Mouse (Mus musculus): ENCODE results near the gene Olfr1043. TPM values are rescaled to one million over a fixed set of nuclear protein-coding genes. Genes with fewer than 3 reads are reported as not detected.

Olfr1043 gene
- polyA plus RNA-seq, 1 experiment from 2014 or later: not detected

GRCm38 (mm10) chr2:86135828-86136227, 31.5 kb downstream of the Olfr1043 start, which contains the start of gene Olfr1039:
Gene Olfr1039 (minus strand): TSS chr2:86135928.
- H3K27ac ChIP-seq (ENCODE audit: low read length): no peak within 1 kb of the TSS
- 86% methylated on average over 1 of the region's 1 CpGs for whole genome bisulfite sequencing
- H3K27me3 ChIP-seq (ENCODE audit: control insufficient read depth, insufficient read depth, low read depth, low read length): no peaks in the 10 kb centered on the region
- no peaks in the 10 kb centered on the region for H3K36me3 ChIP-seq (ENCODE audit: control insufficient read depth, insufficient read depth, low read length)
- no peaks in the 10 kb centered on the region for H3K9me3 ChIP-seq (replicated peaks; ENCODE audit: control insufficient read depth, low read length, poor library complexity, severe bottlenecking)
- H3K4me2 ChIP-seq (ENCODE audit: low read length): no peak within 1 kb of the TSS
- H3K4me3 ChIP-seq (ENCODE audit: low read depth, low read length): no peak within 1 kb of the TSS
- no peak for ATAC-seq
- no peaks in the 10 kb centered on the region for H3K4me1 ChIP-seq (ENCODE audit: control insufficient read depth, insufficient read depth, low read length)
- no peak within 1 kb of the TSS for H3K9ac ChIP-seq (ENCODE audit: low read depth, low read length)

Other genes starting within 250 kb of the Olfr1043 start
- gene Olfr1026, start 246.0 kb downstream of the Olfr1043 start, polyA plus RNA-seq (2015; fragmentation: Nextera tagmentation; extraction: Ambion mirVana): not detected in 2 replicates
- gene Olfr1028, start 217.1 kb downstream of the Olfr1043 start, polyA plus RNA-seq (2015; fragmentation: Nextera tagmentation; extraction: Ambion mirVana): not detected in 2 replicates
- not detected in 2 replicates for gene Olfr1029, start 193.6 kb downstream of the Olfr1043 start, polyA plus RNA-seq (2015; fragmentation: Nextera tagmentation; extraction: Ambion mirVana)
- gene Olfr1030, start 188.2 kb downstream of the Olfr1043 start, polyA plus RNA-seq (2015; fragmentation: Nextera tagmentation; extraction: Ambion mirVana): not detected in 2 replicates
- not detected in 2 replicates for gene Olfr1031, start 177.2 kb downstream of the Olfr1043 start, polyA plus RNA-seq (2015; fragmentation: Nextera tagmentation; extraction: Ambion mirVana)
- not detected in 2 replicates for gene Olfr1032, start 162.0 kb downstream of the Olfr1043 start, polyA plus RNA-seq (2015; fragmentation: Nextera tagmentation; extraction: Ambion mirVana)
- 0.79 TPM in 1 of 2 replicates, not detected in the other for gene Olfr1033, start 146.9 kb downstream of the Olfr1043 start, polyA plus RNA-seq (2015; fragmentation: Nextera tagmentation; extraction: Ambion mirVana)
- not detected in 2 replicates for gene Olfr1034, start 121.7 kb downstream of the Olfr1043 start, polyA plus RNA-seq (2015; fragmentation: Nextera tagmentation; extraction: Ambion mirVana)
- not detected in 2 replicates for gene Olfr1036, start 93.5 kb downstream of the Olfr1043 start, polyA plus RNA-seq (2015; fragmentation: Nextera tagmentation; extraction: Ambion mirVana)
- gene Olfr1037, start 80.1 kb downstream of the Olfr1043 start, polyA plus RNA-seq (2015; fragmentation: Nextera tagmentation; extraction: Ambion mirVana): not detected in 2 replicates
- not detected in 2 replicates for gene Olfr1039, start 31.6 kb downstream of the Olfr1043 start, polyA plus RNA-seq (2015; fragmentation: Nextera tagmentation; extraction: Ambion mirVana)
- gene Olfr1040, start 20.8 kb downstream of the Olfr1043 start, polyA plus RNA-seq (2015; fragmentation: Nextera tagmentation; extraction: Ambion mirVana): not detected in 2 replicates
- gene Olfr1042, start 5.7 kb downstream of the Olfr1043 start, polyA plus RNA-seq (2015; fragmentation: Nextera tagmentation; extraction: Ambion mirVana): not detected in 2 replicates
- gene Olfr1044, start 10.3 kb upstream of the Olfr1043 start, polyA plus RNA-seq (2015; fragmentation: Nextera tagmentation; extraction: Ambion mirVana): not detected in 2 replicates
- not detected in 2 replicates for gene Olfr52, start 18.2 kb upstream of the Olfr1043 start, polyA plus RNA-seq (2015; fragmentation: Nextera tagmentation; extraction: Ambion mirVana)
- not detected in 2 replicates for gene Olfr1045, start 35.5 kb upstream of the Olfr1043 start, polyA plus RNA-seq (2015; fragmentation: Nextera tagmentation; extraction: Ambion mirVana)
- not detected in 2 replicates for gene Olfr1046, start 51.8 kb upstream of the Olfr1043 start, polyA plus RNA-seq (2015; fragmentation: Nextera tagmentation; extraction: Ambion mirVana)
- not detected in 2 replicates for gene Olfr1047, start 63.9 kb upstream of the Olfr1043 start, polyA plus RNA-seq (2015; fragmentation: Nextera tagmentation; extraction: Ambion mirVana)
- gene Olfr1048, start 72.8 kb upstream of the Olfr1043 start, polyA plus RNA-seq (2015; fragmentation: Nextera tagmentation; extraction: Ambion mirVana): not detected in 2 replicates
- gene Olfr1049, start 90.8 kb upstream of the Olfr1043 start, polyA plus RNA-seq (2015; fragmentation: Nextera tagmentation; extraction: Ambion mirVana): not detected in 2 replicates
- gene Olfr1051, start 111.6 kb upstream of the Olfr1043 start, polyA plus RNA-seq (2015; fragmentation: Nextera tagmentation; extraction: Ambion mirVana): not detected in 2 replicates
- not detected in 2 replicates for gene Olfr1052, start 124.9 kb upstream of the Olfr1043 start, polyA plus RNA-seq (2015; fragmentation: Nextera tagmentation; extraction: Ambion mirVana)
- gene Olfr1053, start 147.8 kb upstream of the Olfr1043 start, polyA plus RNA-seq (2015; fragmentation: Nextera tagmentation; extraction: Ambion mirVana): not detected in 2 replicates
- not detected in 2 replicates for gene Olfr1054, start 167.9 kb upstream of the Olfr1043 start, polyA plus RNA-seq (2015; fragmentation: Nextera tagmentation; extraction: Ambion mirVana)
- gene Olfr1055, start 182.8 kb upstream of the Olfr1043 start, polyA plus RNA-seq (2015; fragmentation: Nextera tagmentation; extraction: Ambion mirVana): not detected in 2 replicates
- not detected in 2 replicates for gene Olfr1056, start 194.9 kb upstream of the Olfr1043 start, polyA plus RNA-seq (2015; fragmentation: Nextera tagmentation; extraction: Ambion mirVana)
- not detected in 2 replicates for gene Olfr1057, start 210.9 kb upstream of the Olfr1043 start, polyA plus RNA-seq (2015; fragmentation: Nextera tagmentation; extraction: Ambion mirVana)
- gene Olfr1058, start 221.0 kb upstream of the Olfr1043 start, polyA plus RNA-seq (2015; fragmentation: Nextera tagmentation; extraction: Ambion mirVana): not detected in 2 replicates
- gene Olfr1061, start 246.5 kb upstream of the Olfr1043 start, polyA plus RNA-seq (2015; fragmentation: Nextera tagmentation; extraction: Ambion mirVana): not detected in 2 replicates